Mouse (Mus musculus): Measurements from ENCODE around the gene Cd300ld2. TPM values are rescaled to one million over a fixed set of nuclear protein-coding genes. Genes with fewer than 3 reads are reported as not detected.
A peak's percentile ranks its signal among the peaks of the same experiment; 100 is the strongest.
"Not testable (repeated sequence)": the region's sequence is repeated elsewhere in the genome, so short reads cannot be mapped to it uniquely, and the experiment has no call there.

Gene Cd300ld2
- not detected in 2 replicates for polyA plus RNA-seq (2015; fragmentation: Nextera tagmentation; extraction: Ambion mirVana)

- H3K9ac ChIP-seq (replicated peaks); H3K4me3 ChIP-seq (ENCODE audit: low read depth, low read length); H3K4me2 ChIP-seq (ENCODE audit: low read depth, low read length); ATAC-seq; H3K27ac ChIP-seq (ENCODE audit: low read depth); H3K9me3 ChIP-seq (ENCODE audit: low read length); DNase-seq; H3K36me3 ChIP-seq (replicated peaks; ENCODE audit: insufficient read depth, low read length); H3K4me1 ChIP-seq (ENCODE audit: insufficient read depth); H3K27me3 ChIP-seq (ENCODE audit: insufficient read depth, low read length): not testable (repeated sequence)
- no CpG with 5 or more reads among the region's 7 CpGs for WGBS (ENCODE audit: insufficient replicate concordance)
These were observed at the start of gene Cd300ld2 for GRCm38 (mm10) chr11:115016093-115016492. Gene Cd300ld2, minus strand, starts transcription at chr11:115016193.

GRCm38 (mm10) chr11:115062077-115062476 lies 46.1 kb upstream of the Cd300ld2 start, which contains the start of gene Cd300e:
Gene Cd300e, minus strand, starts transcription at chr11:115062177.
- Histone ChIP-seq H3K4me3 (ENCODE audit: low read depth, low read length) (no peak within 1 kb of the TSS), H3K36me3 (replicated peaks; ENCODE audit: insufficient read depth, low read length) (no peaks in the 10 kb centered on the region), H3K27ac (ENCODE audit: low read depth) (no peak within 1 kb of the TSS), H3K9ac (replicated peaks) (no peak within 1 kb of the TSS), H3K4me2 (ENCODE audit: low read depth, low read length) (no peak within 1 kb of the TSS; the same call in 1 of the 2 replicates), H3K4me1 (ENCODE audit: insufficient read depth) (no peaks in the 10 kb centered on the region; the same call in 1 of the 2 replicates), H3K27me3 (ENCODE audit: insufficient read depth, low read length) (no peaks in the 10 kb centered on the region), H3K9me3 (ENCODE audit: low read length) (no peaks in the 10 kb centered on the region)
- no peak for ATAC-seq
- TF ChIP-seq CTCF (IDR thresholded peaks at IDR 0.05; ENCODE audit: low read depth): no peak
- no peak for TF ChIP-seq EP300 (IDR thresholded peaks at IDR 0.05; ENCODE audit: low read depth)
- 34% methylated on average over 5 of the region's 5 CpGs for WGBS (ENCODE audit: insufficient replicate concordance)
- no peak for DNase-seq

GRCm38 (mm10) chr11:115059797-115060196 lies 43.8 kb upstream of the Cd300ld2 start:
- Histone ChIP-seq H3K4me3 (ENCODE audit: low read depth, low read length) (no peak overlapping the region), H3K36me3 (replicated peaks; ENCODE audit: insufficient read depth, low read length) (no peaks in the 10 kb centered on the region), H3K9me3 (ENCODE audit: low read length) (no peaks in the 10 kb centered on the region), H3K4me2 (ENCODE audit: low read depth, low read length) (no peak overlapping the region), H3K27ac (ENCODE audit: low read depth) (no peak overlapping the region), H3K4me1 (ENCODE audit: insufficient read depth) (no peaks in the 10 kb centered on the region; the same call in 1 of the 2 replicates), H3K9ac (replicated peaks) (no peak overlapping the region), H3K27me3 (ENCODE audit: insufficient read depth, low read length) (no peaks in the 10 kb centered on the region)
- no peak for TF ChIP-seq CTCF (IDR thresholded peaks at IDR 0.05; ENCODE audit: low read depth)
- TF ChIP-seq EP300 (IDR thresholded peaks at IDR 0.05; ENCODE audit: low read depth): no peak
- ATAC-seq: 0 out of 2 replicates have a peak, but pooled peaks have one; percentile 21
- 53% methylated on average over 2 of the region's 2 CpGs for WGBS (ENCODE audit: insufficient replicate concordance)
- no peak for DNase-seq

- Histone ChIP-seq H3K36me3 (replicated peaks; ENCODE audit: insufficient read depth, low read length) (no peaks in the 10 kb centered on the region), H3K4me1 (ENCODE audit: insufficient read depth) (no peaks in the 10 kb centered on the region; the same call in 1 of the 2 replicates), H3K9me3 (ENCODE audit: low read length) (no peaks in the 10 kb centered on the region), H3K4me3 (ENCODE audit: low read depth, low read length) (no peak overlapping the region), H3K27me3 (ENCODE audit: insufficient read depth, low read length) (no peaks in the 10 kb centered on the region), H3K9ac (replicated peaks) (no peak overlapping the region), H3K4me2 (ENCODE audit: low read depth, low read length) (no peak overlapping the region), H3K27ac (ENCODE audit: low read depth) (no peak overlapping the region)
- TF ChIP-seq CTCF (IDR thresholded peaks at IDR 0.05; ENCODE audit: low read depth) (no peak), EP300 (IDR thresholded peaks at IDR 0.05; ENCODE audit: low read depth) (no peak)
- 57% methylated on average over 4 of the region's 4 CpGs for WGBS (ENCODE audit: insufficient replicate concordance)
- ATAC-seq: no peak
- no peak for DNase-seq
These were observed 42.7 kb upstream of the Cd300ld2 start for GRCm38 (mm10) chr11:115058701-115059100.

GRCm38 (mm10) chr11:115054537-115054936 lies 38.5 kb upstream of the Cd300ld2 start:
- no peak for DNase-seq
- no peak overlapping the region for H3K4me2 ChIP-seq (ENCODE audit: low read depth, low read length)
- H3K27me3 ChIP-seq (ENCODE audit: insufficient read depth, low read length): no peaks in the 10 kb centered on the region
- no peak overlapping the region for H3K4me3 ChIP-seq (ENCODE audit: low read depth, low read length)
- H3K9ac ChIP-seq (replicated peaks): no peak overlapping the region
- no peak for ATAC-seq
- H3K27ac ChIP-seq (ENCODE audit: low read depth): no peak overlapping the region
- TF ChIP-seq EP300 (IDR thresholded peaks at IDR 0.05; ENCODE audit: low read depth): no peak
- TF ChIP-seq CTCF (IDR thresholded peaks at IDR 0.05; ENCODE audit: low read depth): no peak
- no peaks in the 10 kb centered on the region for H3K9me3 ChIP-seq (ENCODE audit: low read length)
- H3K36me3 ChIP-seq (replicated peaks; ENCODE audit: insufficient read depth, low read length): no peaks in the 10 kb centered on the region
- H3K4me1 ChIP-seq (ENCODE audit: insufficient read depth): no peaks in the 10 kb centered on the region

GRCm38 (mm10) chr11:115052991-115053390 lies 37.0 kb upstream of the Cd300ld2 start:
- TF ChIP-seq CTCF (IDR thresholded peaks at IDR 0.05; ENCODE audit: low read depth) (no peak), EP300 (IDR thresholded peaks at IDR 0.05; ENCODE audit: low read depth) (no peak)
- H3K36me3 ChIP-seq (replicated peaks; ENCODE audit: insufficient read depth, low read length): no peaks in the 10 kb centered on the region
- no peak overlapping the region for H3K4me3 ChIP-seq (ENCODE audit: low read depth, low read length)
- H3K9me3 ChIP-seq (ENCODE audit: low read length): no peaks in the 10 kb centered on the region
- H3K4me1 ChIP-seq (ENCODE audit: insufficient read depth): no peaks in the 10 kb centered on the region
- H3K27ac ChIP-seq (ENCODE audit: low read depth): no peak overlapping the region
- no peak overlapping the region for H3K9ac ChIP-seq (replicated peaks)
- DNase-seq (no peak), ATAC-seq (no peak)
- 83% methylated on average over 1 of the region's 1 CpGs for WGBS (ENCODE audit: insufficient replicate concordance)
- H3K4me2 ChIP-seq (ENCODE audit: low read depth, low read length): no peak overlapping the region
- no peaks in the 10 kb centered on the region for H3K27me3 ChIP-seq (ENCODE audit: insufficient read depth, low read length)

GRCm38 (mm10) chr11:115052206-115052605 lies 36.2 kb upstream of the Cd300ld2 start:
- H3K4me1 ChIP-seq (ENCODE audit: insufficient read depth): no peaks in the 10 kb centered on the region
- WGBS (ENCODE audit: insufficient replicate concordance): 2% methylated on average over 9 of the region's 9 CpGs
- DNase-seq (peak; percentile 57), ATAC-seq (no peak)
- no peaks in the 10 kb centered on the region for H3K27me3 ChIP-seq (ENCODE audit: insufficient read depth, low read length)
- H3K36me3 ChIP-seq (replicated peaks; ENCODE audit: insufficient read depth, low read length): no peaks in the 10 kb centered on the region
- no peak overlapping the region for H3K27ac ChIP-seq (ENCODE audit: low read depth)
- no peaks in the 10 kb centered on the region for H3K9me3 ChIP-seq (ENCODE audit: low read length)
- H3K4me3 ChIP-seq (ENCODE audit: low read depth, low read length): no peak overlapping the region
- TF ChIP-seq CTCF (IDR thresholded peaks at IDR 0.05; ENCODE audit: low read depth) (no peak), EP300 (IDR thresholded peaks at IDR 0.05; ENCODE audit: low read depth) (no peak)
- H3K9ac ChIP-seq (replicated peaks): no peak overlapping the region
- H3K4me2 ChIP-seq (ENCODE audit: low read depth, low read length): no peak overlapping the region
